Mouse (Mus musculus): ENCODE data around the gene 4930433I11Rik.
"Not testable (repeated sequence)": the region's sequence is repeated elsewhere in the genome, so short reads cannot be mapped to it uniquely, and the experiment has no call there.

- not testable (repeated sequence) for TF ChIP-seq CTCF (IDR thresholded peaks at IDR 0.05; ENCODE audit: borderline replicate concordance, insufficient read depth, low read length); POLR2A (IDR thresholded peaks at IDR 0.05; ENCODE audit: low read depth, low read length)
Measured at GRCm38 (mm10) chr7:41044058-41044457, 56.7 kb downstream of the 4930433I11Rik start.

Data from embryonic fibroblast, embryonic 13.5 days (primary cell).